Mouse (Mus musculus): Measurements from ENCODE around the gene Dntt. TPM values are rescaled to one million over a fixed set of nuclear protein-coding genes. Genes with fewer than 3 reads are reported as not detected.

Gene Dntt
- total and polyA plus RNA-seq, 2 experiments from 2014 or later = 0.10 to 0.23 TPM

DNA sequence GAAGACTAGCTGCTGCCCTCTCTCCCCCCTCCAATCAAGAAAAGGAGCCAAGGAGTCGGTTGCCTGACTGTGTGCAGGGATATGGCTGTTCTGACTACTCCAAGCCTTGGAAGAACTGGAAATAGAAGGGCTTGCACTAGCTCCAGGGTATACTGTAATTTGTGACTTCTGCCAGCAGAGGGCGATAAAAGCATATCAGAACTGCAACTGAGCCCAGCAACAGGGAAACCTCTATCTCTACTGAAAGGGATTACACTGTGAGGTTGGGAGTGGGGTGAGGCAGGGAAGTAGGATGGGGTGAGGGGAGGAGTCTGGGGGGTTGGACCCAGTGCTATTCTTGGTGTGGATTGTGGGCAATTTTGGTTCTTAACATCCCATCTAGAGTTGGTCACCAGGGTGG lies 57.6 kb downstream of the Dntt start:
- peak; percentile 93 for TF ChIP-seq CTCF (IDR thresholded peaks at IDR 0.05; ENCODE audit: low read depth)
- H3K9ac ChIP-seq = no peak overlapping the region
- 12% methylated on average over 2 of the region's 2 CpGs for WGBS

GRCm38 (mm10) chr19:41087901-41088300 lies 58.8 kb downstream of the Dntt start:
- DNase-seq = no peak
- no peak overlapping the region for H3K4me2 ChIP-seq (ENCODE audit: low read depth)
- ATAC-seq = no peak
- WGBS = 27% methylated on average over 4 of the region's 4 CpGs
- H3K27me3 ChIP-seq (ENCODE audit: insufficient read depth, low read length) = no peaks in the 10 kb centered on the region
- no peaks in the 10 kb centered on the region for H3K9me3 ChIP-seq (ENCODE audit: low read length)
- no peak overlapping the region for H3K27ac ChIP-seq (ENCODE audit: low read depth, low read length)
- H3K9ac ChIP-seq = no peak overlapping the region
- no peaks in the 10 kb centered on the region for H3K36me3 ChIP-seq (ENCODE audit: insufficient read depth)
- no peaks in the 10 kb centered on the region for H3K4me1 ChIP-seq (ENCODE audit: insufficient read depth)
- no peak for TF ChIP-seq CTCF (IDR thresholded peaks at IDR 0.05; ENCODE audit: low read depth)
- H3K4me3 ChIP-seq (ENCODE audit: low read depth, low read length) = no peak overlapping the region

More for the DNA sequence above, 57.6 kb downstream of the Dntt start:
- Histone ChIP-seq H3K27ac (ENCODE audit: low read depth, low read length) (no peak overlapping the region), H3K4me1 (ENCODE audit: insufficient read depth) (0 out of 2 replicates have a peak, but pooled peaks cover 3% of the 10 kb centered on the region), H3K9me3 (ENCODE audit: low read length) (no peaks in the 10 kb centered on the region), H3K27me3 (ENCODE audit: insufficient read depth, low read length) (no peaks in the 10 kb centered on the region), H3K4me2 (ENCODE audit: low read depth) (no peak overlapping the region), H3K36me3 (ENCODE audit: insufficient read depth) (no peaks in the 10 kb centered on the region), H3K4me3 (ENCODE audit: low read depth, low read length) (no peak overlapping the region)
- DNase-seq = peak; percentile 92
- peak; percentile 82 for ATAC-seq

GRCm38 (mm10) chr19:41088491-41088890 lies 59.4 kb downstream of the Dntt start:
- DNase-seq (no peak), ATAC-seq (no peak)
- H3K9me3 ChIP-seq (ENCODE audit: low read length) = no peaks in the 10 kb centered on the region
- no peaks in the 10 kb centered on the region for H3K36me3 ChIP-seq (ENCODE audit: insufficient read depth)
- no peak overlapping the region for H3K9ac ChIP-seq
- no peak overlapping the region for H3K4me3 ChIP-seq (ENCODE audit: low read depth, low read length)
- TF ChIP-seq CTCF (IDR thresholded peaks at IDR 0.05; ENCODE audit: low read depth) = no peak
- 39% methylated on average over 18 of the region's 18 CpGs for WGBS
- no peaks in the 10 kb centered on the region for H3K4me1 ChIP-seq (ENCODE audit: insufficient read depth)
- no peak overlapping the region for H3K27ac ChIP-seq (ENCODE audit: low read depth, low read length)
- H3K27me3 ChIP-seq (ENCODE audit: insufficient read depth, low read length) = no peaks in the 10 kb centered on the region
- no peak overlapping the region for H3K4me2 ChIP-seq (ENCODE audit: low read depth)

- Histone ChIP-seq H3K9ac (no peak overlapping the region), H3K4me1 (ENCODE audit: insufficient read depth) (no peaks in the 10 kb centered on the region), H3K27me3 (ENCODE audit: insufficient read depth, low read length) (no peaks in the 10 kb centered on the region), H3K4me2 (ENCODE audit: low read depth) (no peak overlapping the region), H3K27ac (ENCODE audit: low read depth, low read length) (no peak overlapping the region), H3K36me3 (ENCODE audit: insufficient read depth) (no peaks in the 10 kb centered on the region), H3K9me3 (ENCODE audit: low read length) (no peaks in the 10 kb centered on the region), H3K4me3 (ENCODE audit: low read depth, low read length) (no peak overlapping the region)
- peak; percentile 89 for DNase-seq
- 4% methylated on average over 5 of the region's 5 CpGs for WGBS
- peak; percentile 91 for TF ChIP-seq CTCF (IDR thresholded peaks at IDR 0.05; ENCODE audit: low read depth)
- peak; percentile 77 for ATAC-seq
These were observed 60.8 kb downstream of the Dntt start for GRCm38 (mm10) chr19:41089833-41090232.

DNA sequence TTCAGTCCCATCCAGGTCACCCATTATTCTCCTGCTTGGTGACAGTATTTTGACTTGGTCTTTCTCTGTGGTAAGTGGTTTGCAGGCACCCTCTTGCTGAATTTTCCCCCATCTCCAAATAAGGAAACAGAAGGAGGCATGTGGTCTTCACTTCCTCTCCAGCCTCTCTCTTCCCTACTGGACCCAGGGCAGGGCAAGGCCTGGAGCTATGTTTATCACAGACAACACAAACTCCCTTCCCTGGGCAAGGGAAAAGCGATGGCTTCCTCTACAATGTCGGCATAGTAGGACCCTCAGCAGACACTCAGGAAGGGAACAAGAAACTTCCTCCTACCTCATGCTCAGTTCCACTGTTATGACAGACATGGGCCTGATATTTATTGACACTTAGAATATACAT lies 62.8 kb downstream of the Dntt start:
- TF ChIP-seq CTCF (IDR thresholded peaks at IDR 0.05; ENCODE audit: low read depth) = no peak
- no peak overlapping the region for H3K27ac ChIP-seq (ENCODE audit: low read depth, low read length)
- H3K4me3 ChIP-seq (ENCODE audit: low read depth, low read length) = no peak overlapping the region
- ATAC-seq (no peak), DNase-seq (no peak)
- H3K4me1 ChIP-seq (ENCODE audit: insufficient read depth) = no peaks in the 10 kb centered on the region
- no peaks in the 10 kb centered on the region for H3K36me3 ChIP-seq (ENCODE audit: insufficient read depth)
- H3K9ac ChIP-seq = no peak overlapping the region
- WGBS = 92% methylated on average over 2 of the region's 2 CpGs
- H3K9me3 ChIP-seq (ENCODE audit: low read length) = no peaks in the 10 kb centered on the region
- no peaks in the 10 kb centered on the region for H3K27me3 ChIP-seq (ENCODE audit: insufficient read depth, low read length)
- H3K4me2 ChIP-seq (ENCODE audit: low read depth) = no peak overlapping the region

GRCm38 (mm10) chr19:41097038-41097437 lies 68.0 kb downstream of the Dntt start:
- ATAC-seq (no peak), DNase-seq (no peak)
- no peaks in the 10 kb centered on the region for H3K9me3 ChIP-seq (ENCODE audit: low read length)
- H3K27me3 ChIP-seq (ENCODE audit: insufficient read depth, low read length) = no peaks in the 10 kb centered on the region
- H3K4me3 ChIP-seq (ENCODE audit: low read depth, low read length) = no peak overlapping the region
- no peak overlapping the region for H3K4me2 ChIP-seq (ENCODE audit: low read depth)
- TF ChIP-seq CTCF (IDR thresholded peaks at IDR 0.05; ENCODE audit: low read depth) = no peak
- no peak overlapping the region for H3K9ac ChIP-seq
- 40% methylated on average over 4 of the region's 4 CpGs for WGBS
- no peaks in the 10 kb centered on the region for H3K36me3 ChIP-seq (ENCODE audit: insufficient read depth)
- H3K4me1 ChIP-seq (ENCODE audit: insufficient read depth) = peaks cover 6% of the 10 kb centered on the region; the same call in 1 of the 2 replicates
- H3K27ac ChIP-seq (ENCODE audit: low read depth, low read length) = no peak overlapping the region

- Histone ChIP-seq H3K36me3 (ENCODE audit: insufficient read depth) (no peaks in the 10 kb centered on the region), H3K27me3 (ENCODE audit: insufficient read depth, low read length) (no peaks in the 10 kb centered on the region), H3K9me3 (ENCODE audit: low read length) (no peaks in the 10 kb centered on the region), H3K27ac (ENCODE audit: low read depth, low read length) (peak overlapping the region; percentile 40; the same call in 1 of the 2 replicates), H3K9ac (no peak overlapping the region), H3K4me2 (ENCODE audit: low read depth) (no peak overlapping the region), H3K4me3 (ENCODE audit: low read depth, low read length) (no peak overlapping the region), H3K4me1 (ENCODE audit: insufficient read depth) (peaks cover 6% of the 10 kb centered on the region; the same call in 1 of the 2 replicates)
- peak; percentile 62 for ATAC-seq
- DNase-seq = peak; percentile 62
- no peak for TF ChIP-seq CTCF (IDR thresholded peaks at IDR 0.05; ENCODE audit: low read depth)
- WGBS = 44% methylated on average over 7 of the region's 7 CpGs
These were observed 71.8 kb downstream of the Dntt start for GRCm38 (mm10) chr19:41100863-41101262.
